Mouse (Mus musculus): ENCODE measurements at regions not wholly inside any gene's neighbourhood (a gene's known extent, or its start where the extent isn't known, plus 50 kb on each side); places are given as distances from the start of the nearest gene placed in this dataset.

- no peak for DNase-seq (ENCODE audit: extremely low read depth)
- H3K27me3 ChIP-seq (replicated peaks): no peaks in the 10 kb centered on the region
- H3K9me3 ChIP-seq (replicated peaks; ENCODE audit: low read length): no peaks in the 10 kb centered on the region
- dilution Hi-C loops (cut with MboI; ENCODE audit: extremely low pct_ligation_motif_present, extremely low pct_unique_long_range_greater_than_20kb, low sequenced_read_pairs): no loop called here
- no peak overlapping the region for H3K27ac ChIP-seq (ENCODE audit: insufficient read depth, low read depth)
- H3K9ac ChIP-seq (ENCODE audit: insufficient read depth, low read depth): no peak overlapping the region
- H3K4me1 ChIP-seq (ENCODE audit: control insufficient read depth in 1 of 2, insufficient read depth in 2 of 2): peaks cover 0 to 8% of the 10 kb centered on the region in 2 experiments; a peak in 2 of 4 replicates
- H3K36me3 ChIP-seq (replicated peaks in 1 of 2; ENCODE audit: control insufficient read depth in 1 of 2, insufficient read depth in 1 of 2, low read length in 1 of 2): no peaks in the 10 kb centered on the region
- no peak overlapping the region for H3K4me3 ChIP-seq (replicated peaks in 1 of 3; ENCODE audit: low read depth in 2 of 3, low read length in 2 of 3, poor library complexity in 1 of 3)
- H3K79me2 ChIP-seq (replicated peaks; ENCODE audit: control insufficient read depth, extremely low read depth, insufficient read depth, poor library complexity, severe bottlenecking): no peaks in the 10 kb centered on the region
- TF ChIP-seq JUND (conservative IDR thresholded peaks at IDR 0.05; ENCODE audit: low read depth, low read length) (no peak), ZKSCAN1 (IDR thresholded peaks at IDR 0.05; ENCODE audit: borderline replicate concordance, low read depth, low read length) (no peak), BHLHE40 (IDR thresholded peaks at IDR 0.05; ENCODE audit: low read depth, low read length) (no peak), USF1 (IDR thresholded peaks at IDR 0.05; ENCODE audit: low read depth, low read length) (no peak), EP300 (IDR thresholded peaks at IDR 0.05; ENCODE audit: low read length) (no peak), HCFC1 (IDR thresholded peaks at IDR 0.05; ENCODE audit: low read depth, low read length) (no peak), NELFE (IDR thresholded peaks at IDR 0.05; ENCODE audit: low read depth, low read length) (no peak), IRF4 (IDR thresholded peaks at IDR 0.05; ENCODE audit: low read depth, low read length) (no peak), KAT2A (IDR thresholded peaks at IDR 0.05; ENCODE audit: insufficient replicate concordance, low read length) (no peak), CHD1 (IDR thresholded peaks at IDR 0.05; ENCODE audit: low read depth, low read length) (no peak)
- no peak overlapping the region for H3K4me2 ChIP-seq (ENCODE audit: insufficient read depth, low read depth, poor library complexity, severe bottlenecking)
- in situ Hi-C loops (cut with MboI; ENCODE audit: low pct_ligation_motif_present, low pct_unique_long_range_greater_than_20kb, low sequenced_read_pairs): no loop called here
These were observed 486.3 kb downstream of the 1700129C05Rik start for GRCm38 (mm10) chr14:58656212-58656934.

GRCm38 (mm10) chr14:58653026-58653425 lies 489.7 kb downstream of the 1700129C05Rik start:
- Histone ChIP-seq H3K27me3 (replicated peaks) (no peaks in the 10 kb centered on the region), H3K4me2 (ENCODE audit: insufficient read depth, low read depth, poor library complexity, severe bottlenecking) (no peak overlapping the region), H3K27ac (ENCODE audit: insufficient read depth, low read depth) (no peak overlapping the region), H3K4me1 (ENCODE audit: control insufficient read depth in 1 of 2, insufficient read depth in 2 of 2) (peaks cover 0 to 8% of the 10 kb centered on the region in 2 experiments; a peak in 2 of 4 replicates), H3K4me3 (replicated peaks in 1 of 3; ENCODE audit: low read depth in 2 of 3, low read length in 2 of 3, poor library complexity in 1 of 3) (no peak overlapping the region), H3K36me3 (replicated peaks in 1 of 2; ENCODE audit: control insufficient read depth in 1 of 2, insufficient read depth in 1 of 2, low read length in 1 of 2) (no peaks in the 10 kb centered on the region), H3K9me3 (replicated peaks; ENCODE audit: low read length) (no peaks in the 10 kb centered on the region), H3K79me2 (replicated peaks; ENCODE audit: control insufficient read depth, extremely low read depth, insufficient read depth, poor library complexity, severe bottlenecking) (no peaks in the 10 kb centered on the region), H3K9ac (ENCODE audit: insufficient read depth, low read depth) (no peak overlapping the region)
- in situ Hi-C loops (cut with MboI; ENCODE audit: low pct_ligation_motif_present, low pct_unique_long_range_greater_than_20kb, low sequenced_read_pairs): no loop called here
- DNase-seq (ENCODE audit: extremely low read depth): no peak
- dilution Hi-C loops (cut with MboI; ENCODE audit: extremely low pct_ligation_motif_present, extremely low pct_unique_long_range_greater_than_20kb, low sequenced_read_pairs): no loop called here
- TF ChIP-seq UBTF (IDR thresholded peaks at IDR 0.05; ENCODE audit: low read depth, low read length) (no peak), POLR2A (IDR thresholded peaks at IDR 0.05; ENCODE audit: low read depth, low read length) (no peak), GABPA (IDR thresholded peaks at IDR 0.05; ENCODE audit: insufficient replicate concordance, low read depth, low read length) (no peak), BHLHE40 (IDR thresholded peaks at IDR 0.05; ENCODE audit: low read depth, low read length) (no peak), CHD2 (IDR thresholded peaks at IDR 0.05; ENCODE audit: low read length) (no peak), SMC3 (IDR thresholded peaks at IDR 0.05; ENCODE audit: low read depth, low read length) (no peak), POLR2AphosphoS2 (IDR thresholded peaks at IDR 0.05; ENCODE audit: low read depth, low read length) (no peak), MXI1 (IDR thresholded peaks at IDR 0.05; ENCODE audit: low read depth, low read length) (no peak)

Measured in CH12.LX (cell line).